Mouse (Mus musculus) bone marrow, adult 2 months (tissue): ENCODE data around the gene Hspa12a. TPM values are rescaled to one million over a fixed set of nuclear protein-coding genes. Genes with fewer than 3 reads are reported as not detected.

Source experiments
- H3K27ac ChIP-seq: fragments of 200-500 bp; 2 replicates; pipeline ENCODE4 v1.5.1; 2012; ENCODE audit warnings: low read depth, mild to moderate bottlenecking, control low read depth, inconsistent platforms, low read length; ENCODE audit not compliant: control insufficient read depth, poor library complexity, insufficient read depth
- H3K4me1 ChIP-seq: fragments of 200-500 bp; 2 replicates; pipeline ENCODE4 v1.6.1; 2011; ENCODE audit warnings: low read length; ENCODE audit not compliant: control insufficient read depth, insufficient read depth
- H3K4me3 ChIP-seq: fragments of 200-500 bp; replicated peaks from 2 replicates; pipeline ENCODE3; 2011; ENCODE audit warnings: mild to moderate bottlenecking, low read depth, low read length, control low read depth; ENCODE audit not compliant: control insufficient read depth
- CTCF ChIP-seq: fragments of 200-500 bp; IDR thresholded peaks from 2 replicates; pipeline ENCODE4 v1.5.1; 2011; ENCODE audit warnings: low read length, control low read depth; ENCODE audit not compliant: control insufficient read depth, insufficient read depth
- POLR2A ChIP-seq: fragments of 200-500 bp; IDR thresholded peaks from 2 replicates; pipeline ENCODE4 v1.6.1; 2011; ENCODE audit warnings: low read depth, mild to moderate bottlenecking, control low read depth, low read length, borderline replicate concordance; ENCODE audit not compliant: control insufficient read depth
- WGBS: fragments of 180-500 bp; shearing (Covaris S2); methylation state at CpG from one replicate; pipeline ENCODE4 v1.1.7; 2018; 5-methylcytosine and 5-hydroxymethylcytosine counted together
- polyA plus RNA-seq: library from polyadenylated mRNA; stranded (reverse); fragments of >200 nt; gene quantifications from 2 replicates; pipeline ENCODE4 v1.2.4, GENCODE M21; 2011; ENCODE audit warnings: low replicate concordance; ENCODE audit not compliant: missing spikeins, insufficient read depth, insufficient read length

Hspa12a gene
- polyA plus RNA-seq, 1 experiment = 2.3 TPM

GRCm38 (mm10) chr19:58810536-58810935 lies 132.9 kb downstream of the Hspa12a start:
- 68% methylated on average over 5 of the region's 5 CpGs for WGBS
- Histone ChIP-seq H3K4me1 (peaks cover under 1% of the 10 kb centered on the region; the same call in 1 of the 2 replicates), H3K4me3 (no peak overlapping the region), H3K27ac (no peak overlapping the region)
- TF ChIP-seq CTCF (no peak), POLR2A (no peak)

- TF ChIP-seq CTCF (no peak), POLR2A (no peak)
- no peak overlapping the region for H3K27ac ChIP-seq
- H3K4me1 ChIP-seq = no peaks in the 10 kb centered on the region
- H3K4me3 ChIP-seq = no peak overlapping the region
- WGBS = 76% methylated on average over 6 of the region's 6 CpGs
These were observed 134.6 kb downstream of the Hspa12a start for GRCm38 (mm10) chr19:58808864-58809263.

GRCm38 (mm10) chr19:58806364-58806763 lies 137.1 kb downstream of the Hspa12a start:
- TF ChIP-seq POLR2A = no peak
- peak; percentile 79 for TF ChIP-seq CTCF
- Histone ChIP-seq H3K4me1 (no peaks in the 10 kb centered on the region), H3K4me3 (no peak overlapping the region), H3K27ac (no peak overlapping the region)
- WGBS = 5% methylated on average over 3 of the region's 3 CpGs

GRCm38 (mm10) chr19:58805191-58805779 lies 138.2 kb downstream of the Hspa12a start:
- H3K27ac ChIP-seq = no peak overlapping the region
- H3K4me1 ChIP-seq = no peaks in the 10 kb centered on the region
- H3K4me3 ChIP-seq = no peak overlapping the region
- no peak for TF ChIP-seq POLR2A
- no peak for TF ChIP-seq CTCF
- 83% methylated on average over 9 of the region's 9 CpGs for WGBS

GRCm38 (mm10) chr19:58795114-58795669 lies 148.3 kb downstream of the Hspa12a start:
- no peak for TF ChIP-seq POLR2A
- TF ChIP-seq CTCF = no peak
- 75% methylated on average over 12 of the region's 12 CpGs for WGBS
- no peak overlapping the region for H3K27ac ChIP-seq
- no peaks in the 10 kb centered on the region for H3K4me1 ChIP-seq
- H3K4me3 ChIP-seq = no peak overlapping the region

GRCm38 (mm10) chr19:58794284-58794683 lies 149.2 kb downstream of the Hspa12a start, which contains the start of gene 1700019N19Rik:
Gene 1700019N19Rik, minus strand, starts transcription at chr19:58794461.
- Histone ChIP-seq H3K4me3 (no peak within 1 kb of the TSS), H3K4me1 (no peaks in the 10 kb centered on the region), H3K27ac (no peak within 1 kb of the TSS)
- 67% methylated on average over 10 of the region's 10 CpGs for WGBS
- TF ChIP-seq CTCF (no peak), POLR2A (no peak)

- no peaks in the 10 kb centered on the region; the same call in 1 of the 2 replicates for H3K4me1 ChIP-seq
- WGBS = 78% methylated on average over 11 of the region's 11 CpGs
- no peak overlapping the region for H3K4me3 ChIP-seq
- TF ChIP-seq CTCF = no peak
- TF ChIP-seq POLR2A = no peak
- H3K27ac ChIP-seq = no peak overlapping the region
These were observed 154.3 kb downstream of the Hspa12a start for GRCm38 (mm10) chr19:58789194-58789593.

GRCm38 (mm10) chr19:58783938-58784337 lies 159.5 kb downstream of the Hspa12a start:
- Histone ChIP-seq H3K4me3 (no peak overlapping the region), H3K27ac (no peak overlapping the region), H3K4me1 (peaks cover 1% of the 10 kb centered on the region; the same call in 1 of the 2 replicates)
- WGBS = 16% methylated on average over 7 of the region's 7 CpGs
- TF ChIP-seq CTCF = no peak
- TF ChIP-seq POLR2A = no peak

GRCm38 (mm10) chr19:58781566-58781965 lies 161.9 kb downstream of the Hspa12a start:
- H3K4me1 ChIP-seq = peaks cover 1% of the 10 kb centered on the region; the same call in 1 of the 2 replicates
- TF ChIP-seq POLR2A = no peak
- TF ChIP-seq CTCF = no peak
- no peak overlapping the region for H3K4me3 ChIP-seq
- 72% methylated on average over 4 of the region's 4 CpGs for WGBS
- no peak overlapping the region for H3K27ac ChIP-seq
